Mouse (Mus musculus) bone marrow macrophage, adult 2 months (primary cell): ENCODE measurements around the gene Defb46. TPM values are rescaled to one million over a fixed set of nuclear protein-coding genes. Genes with fewer than 3 reads are reported as not detected.

Experiments
- H3K27ac ChIP-seq: 2 replicates; pipeline ENCODE4 v1.5.1; 2012; ENCODE audit warnings: low read depth, low read length; ENCODE audit not compliant: insufficient read depth
- H3K4me1 ChIP-seq: 2 replicates; pipeline ENCODE4 v1.6.1; 2012; ENCODE audit warnings: low read length; ENCODE audit not compliant: control insufficient read depth, insufficient read depth
- H3K4me3 ChIP-seq: 2 replicates; pipeline ENCODE4 v1.5.1; 2012; ENCODE audit warnings: mild to moderate bottlenecking, low read length, moderate library complexity; ENCODE audit not compliant: insufficient read depth
- CTCF ChIP-seq: IDR thresholded peaks from 2 replicates; pipeline ENCODE4 v1.5.1; 2012; ENCODE audit warnings: low read depth, mild to moderate bottlenecking, low read length, moderate library complexity
- POLR2A ChIP-seq: IDR thresholded peaks from 2 replicates; pipeline ENCODE4 v1.6.1; 2012; ENCODE audit warnings: mild to moderate bottlenecking, low read depth, low read length, borderline replicate concordance
- polyA plus RNA-seq: library from polyadenylated mRNA; stranded (reverse); fragments of >200 nt; gene quantifications from 2 replicates; pipeline ENCODE4 v1.2.4, GENCODE M21; 2012; ENCODE audit not compliant: missing spikeins, insufficient read depth, insufficient read length

Defb46 gene
- not detected in 2 replicates for polyA plus RNA-seq

DNA sequence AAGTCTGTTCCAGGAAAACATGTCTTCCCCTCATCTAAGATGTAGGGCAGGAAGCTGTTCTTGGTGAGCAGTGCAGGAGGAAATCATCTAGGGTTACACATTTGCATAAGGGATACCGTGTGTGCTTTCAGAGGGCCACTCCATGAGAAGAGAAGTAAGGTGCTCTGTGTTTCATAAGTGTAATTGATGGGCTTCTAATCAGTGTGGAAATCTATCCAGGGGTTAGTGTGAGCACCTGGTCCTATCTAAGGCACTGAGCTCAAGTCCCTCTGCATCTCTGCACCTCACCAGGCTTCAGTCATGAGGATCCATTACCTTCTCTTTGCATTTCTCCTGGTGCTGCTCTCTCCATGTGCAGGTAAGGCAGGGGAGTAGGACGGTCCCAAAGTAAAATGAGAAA is at the start of gene Defb46:
TSS of gene Defb46 (plus strand) at position 301 of the 400 bp plus-strand sequence.
- no peak within 1 kb of the TSS for H3K4me3 ChIP-seq

DNA sequence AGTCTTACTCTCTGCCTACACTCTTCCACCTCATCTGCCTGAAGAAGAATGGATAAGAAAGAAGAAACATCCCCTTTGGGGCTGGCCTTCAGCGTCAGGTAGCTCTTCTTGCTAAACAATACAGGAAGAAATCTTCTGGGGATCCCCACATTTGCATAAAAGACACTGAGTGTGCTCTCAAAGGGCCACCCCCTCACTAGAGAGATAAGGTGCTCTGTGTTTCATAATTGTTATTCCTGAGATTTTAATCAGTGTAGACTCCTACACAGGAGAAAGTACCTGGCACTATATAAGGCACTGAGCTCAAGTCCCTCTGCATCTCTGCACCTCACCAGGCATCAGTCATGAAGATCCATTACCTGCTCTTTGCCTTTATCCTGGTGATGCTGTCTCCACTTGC is 14.6 kb upstream of the Defb46 start, which contains the start of gene Defb6:
TSS of gene Defb6 (plus strand) at position 318 of the 400 bp plus-strand sequence.
- Histone ChIP-seq H3K4me1 (no peaks in the 10 kb centered on the region), H3K4me3 (no peak within 1 kb of the TSS), H3K27ac (no peak within 1 kb of the TSS)
- TF ChIP-seq POLR2A (no peak), CTCF (no peak)

More for the DNA sequence above, at the start of gene Defb46:
- no peak within 1 kb of the TSS for H3K27ac ChIP-seq
- H3K4me1 ChIP-seq = no peaks in the 10 kb centered on the region
- TF ChIP-seq CTCF (no peak), POLR2A (no peak)

DNA sequence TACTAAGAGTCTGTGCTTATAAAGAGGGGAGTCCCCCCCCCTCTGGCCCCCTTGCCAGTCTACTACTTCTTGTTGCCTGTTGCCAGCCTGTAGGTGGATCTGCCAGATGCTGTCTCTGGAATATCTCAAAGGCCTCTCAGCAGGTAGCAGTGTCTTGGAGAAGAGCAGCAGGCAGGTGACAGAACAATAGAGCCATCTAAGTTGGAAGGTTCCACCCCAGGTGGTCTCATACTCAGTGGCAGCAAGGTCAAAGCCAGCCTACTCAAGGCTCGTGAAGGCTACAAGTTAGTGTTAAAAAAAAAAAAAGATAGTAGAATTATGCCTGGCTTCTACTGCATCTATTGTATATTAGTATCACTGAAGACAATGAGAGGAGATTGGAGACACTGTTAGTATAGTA is 1.6 kb upstream of the Defb46 start:
- TF ChIP-seq CTCF (no peak), POLR2A (no peak)
- Histone ChIP-seq H3K27ac (no peak overlapping the region), H3K4me3 (no peak overlapping the region), H3K4me1 (no peaks in the 10 kb centered on the region)

DNA sequence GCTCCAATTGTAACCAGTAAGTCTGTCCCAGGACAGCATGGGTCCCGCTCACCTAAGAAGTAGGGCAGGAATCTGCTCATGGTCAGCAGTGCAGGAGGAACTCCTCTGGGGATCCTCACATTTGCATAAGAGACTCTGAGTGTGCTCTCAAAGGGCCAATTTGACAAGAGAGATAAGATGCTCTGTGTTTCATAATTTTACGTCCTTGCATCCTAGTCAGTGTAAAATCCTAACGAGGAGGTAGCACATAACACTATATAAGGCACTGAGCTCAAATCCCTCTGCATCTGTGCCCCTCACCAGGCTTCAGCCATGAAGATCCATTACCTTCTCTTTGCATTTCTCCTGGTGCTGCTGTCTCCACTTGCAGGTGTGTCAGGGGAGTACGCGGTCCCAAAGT is 7.6 kb downstream of the Defb46 start, which contains the start of gene Defb5:
TSS of gene Defb5 (plus strand) at position 301 of the 400 bp plus-strand sequence.
- no peak within 1 kb of the TSS for H3K27ac ChIP-seq
- no peaks in the 10 kb centered on the region for H3K4me1 ChIP-seq
- H3K4me3 ChIP-seq = no peak within 1 kb of the TSS
- TF ChIP-seq CTCF (no peak), POLR2A (no peak)

DNA sequence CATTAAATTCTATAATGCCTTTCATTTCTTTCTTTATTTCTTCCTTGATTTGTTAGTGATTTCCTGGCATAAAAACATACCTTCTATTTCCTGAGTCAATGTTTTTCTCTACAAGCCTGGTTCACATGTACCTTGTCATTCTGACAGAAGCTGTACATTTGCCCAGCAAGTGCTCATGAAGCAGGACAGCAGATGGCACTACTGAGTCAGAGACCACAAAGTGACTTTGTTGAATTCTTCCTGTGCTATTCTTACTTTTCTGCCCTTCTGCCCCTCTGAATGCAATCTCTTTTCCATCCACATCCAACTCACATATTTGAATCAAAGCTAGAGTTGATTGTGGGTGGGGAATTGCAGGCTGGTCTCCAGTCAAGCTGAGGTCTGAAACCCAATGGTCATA is 18.4 kb downstream of the Defb46 start:
- Histone ChIP-seq H3K4me3 (no peak overlapping the region), H3K27ac (no peak overlapping the region), H3K4me1 (no peaks in the 10 kb centered on the region)
- TF ChIP-seq CTCF (no peak), POLR2A (no peak)

DNA sequence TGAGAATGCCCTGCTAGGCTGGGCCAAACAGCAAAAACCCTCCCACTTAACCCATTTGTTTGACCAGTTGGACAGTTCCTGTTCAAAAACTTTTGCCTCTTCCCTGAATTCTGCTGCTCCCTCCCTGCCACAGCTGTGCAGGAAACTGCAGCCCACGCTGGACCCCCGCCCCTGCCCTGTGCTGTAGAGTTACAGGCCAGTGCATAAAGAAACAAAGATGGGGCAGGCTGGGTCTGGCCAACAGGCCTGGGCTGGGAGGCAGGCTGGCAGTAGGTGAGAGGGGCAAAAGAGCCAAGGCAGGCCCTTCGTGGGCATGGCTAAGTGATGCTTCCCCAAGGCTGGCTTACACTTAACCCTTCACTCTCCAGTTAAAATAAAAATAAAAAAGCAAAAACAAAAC is 20.0 kb downstream of the Defb46 start:
- Histone ChIP-seq H3K4me1 (no peaks in the 10 kb centered on the region), H3K4me3 (no peak overlapping the region), H3K27ac (no peak overlapping the region)
- TF ChIP-seq CTCF (no peak), POLR2A (no peak)

Other genes starting within 250 kb of the Defb46 start
- gene Defb37, start 248.9 kb upstream of the Defb46 start, polyA plus RNA-seq = not detected in 2 replicates
- not detected in 2 replicates for gene Defb38, start 213.3 kb upstream of the Defb46 start, polyA plus RNA-seq
- gene Defb39, start 175.1 kb upstream of the Defb46 start, polyA plus RNA-seq = not detected in 2 replicates
- not detected in 2 replicates for gene Defb12, start 125.1 kb upstream of the Defb46 start, polyA plus RNA-seq
- gene Defb34, start 116.2 kb upstream of the Defb46 start, polyA plus RNA-seq = not detected in 2 replicates
- not detected in 2 replicates for gene Gm45826, start 99.1 kb upstream of the Defb46 start, polyA plus RNA-seq
- not detected in 2 replicates for gene Defb14, start 45.6 kb upstream of the Defb46 start, polyA plus RNA-seq
- gene Defb4, start 41.2 kb upstream of the Defb46 start, polyA plus RNA-seq = not detected in 2 replicates
- gene Defb6, start 14.4 kb upstream of the Defb46 start, polyA plus RNA-seq = not detected in 2 replicates
- not detected in 2 replicates for gene Defb5, start 7.7 kb downstream of the Defb46 start, polyA plus RNA-seq
- gene Defb3, start 53.4 kb downstream of the Defb46 start, polyA plus RNA-seq = not detected in 2 replicates
- not detected in 2 replicates for gene Defb8, start 207.7 kb downstream of the Defb46 start, polyA plus RNA-seq